Mouse (Mus musculus): ENCODE results near the gene Thop1. TPM values are rescaled to one million over a fixed set of nuclear protein-coding genes. Genes with fewer than 3 reads are reported as not detected.

Thop1 gene
- 139 TPM for polyA plus RNA-seq (2012; fragmentation: generic; extraction: Trizol)

- H3K36me3 ChIP-seq (ENCODE audit: control insufficient read depth, insufficient read depth), result peaks cover 4% of the 10 kb centered on the region
- H3ac ChIP-seq (ENCODE audit: control insufficient read depth, insufficient read length), result peak within 1 kb of the TSS; percentile 9
- H3K4me3 ChIP-seq, result peak within 1 kb of the TSS; percentile 30
- H3K4me2 ChIP-seq (ENCODE audit: low read depth), result peak within 1 kb of the TSS; percentile 96
- peaks cover 10% of the 10 kb centered on the region for H3K27me3 ChIP-seq (ENCODE audit: control insufficient read depth, insufficient read depth, insufficient read length)
- no peak for TF ChIP-seq USF1 (IDR thresholded peaks at IDR 0.05; ENCODE audit: low read depth)
- no peak for TF ChIP-seq CEBPB (IDR thresholded peaks at IDR 0.05; ENCODE audit: insufficient read depth, poor library complexity, severe bottlenecking)
- TF ChIP-seq TCF3 (IDR thresholded peaks at IDR 0.05; ENCODE audit: insufficient read length, low read depth), result no peak
- TF ChIP-seq MAX (IDR thresholded peaks at IDR 0.05; ENCODE audit: low read depth), result no peak
- peak in 2 of 3 experiments; percentile 36 to 65 for TF ChIP-seq MYOD1 (IDR thresholded peaks at IDR 0.05; ENCODE audit: control insufficient read depth in 1 of 3, insufficient read length in 2 of 3, low read depth in 2 of 3)
- peak; percentile 93 for TF ChIP-seq POLR2A (IDR thresholded peaks at IDR 0.05; ENCODE audit: insufficient read length, low read depth)
- peak in 1 of 3 experiments; percentile 62 for TF ChIP-seq MYOG (IDR thresholded peaks at IDR 0.05; ENCODE audit: control insufficient read depth in 1 of 3, insufficient read depth in 1 of 3, insufficient read length in 2 of 3, low read depth in 2 of 3)
- TF ChIP-seq SRF (IDR thresholded peaks at IDR 0.05; ENCODE audit: control insufficient read depth, insufficient read length, low read depth), result peak; percentile 47
- peak; percentile 24 for TF ChIP-seq E2F4 (IDR thresholded peaks at IDR 0.05; ENCODE audit: insufficient read depth)
- TF ChIP-seq REST (IDR thresholded peaks at IDR 0.05; ENCODE audit: insufficient read depth, insufficient read length), result no peak
- peak; percentile 82 for TF ChIP-seq POLR2AphosphoS2 (IDR thresholded peaks at IDR 0.05; ENCODE audit: insufficient read length, low read depth)
- no peak for TF ChIP-seq TCF12 (IDR thresholded peaks at IDR 0.05; ENCODE audit: insufficient read depth, poor library complexity, severe bottlenecking)
- peaks cover 14% of the 10 kb centered on the region for H3K79me2 ChIP-seq (ENCODE audit: control insufficient read depth, insufficient read depth)
These were observed at the start of gene Thop1 for GRCm38 (mm10) chr10:81069836-81070235. Gene Thop1, plus strand, starts transcription at chr10:81070035.

GRCm38 (mm10) chr10:81020207-81020606, 49.6 kb upstream of the Thop1 start:
- no peak overlapping the region for H3ac ChIP-seq (ENCODE audit: control insufficient read depth, insufficient read length)
- no peak overlapping the region for H3K4me3 ChIP-seq
- no peaks in the 10 kb centered on the region for H3K27me3 ChIP-seq (ENCODE audit: control insufficient read depth, insufficient read depth, insufficient read length)
- TF ChIP-seq TCF3 (IDR thresholded peaks at IDR 0.05; ENCODE audit: insufficient read length, low read depth), result no peak
- TF ChIP-seq CEBPB (IDR thresholded peaks at IDR 0.05; ENCODE audit: insufficient read depth, poor library complexity, severe bottlenecking), result no peak
- no peak for TF ChIP-seq TCF12 (IDR thresholded peaks at IDR 0.05; ENCODE audit: insufficient read depth, poor library complexity, severe bottlenecking)
- TF ChIP-seq MYOD1 (IDR thresholded peaks at IDR 0.05; ENCODE audit: control insufficient read depth in 1 of 3, insufficient read length in 2 of 3, low read depth in 2 of 3), result no peak
- no peaks in the 10 kb centered on the region for H3K79me2 ChIP-seq (ENCODE audit: control insufficient read depth, insufficient read depth)
- H3K36me3 ChIP-seq (ENCODE audit: control insufficient read depth, insufficient read depth), result no peaks in the 10 kb centered on the region
- peak overlapping the region; percentile 34 for H3K4me2 ChIP-seq (ENCODE audit: low read depth)

GRCm38 (mm10) chr10:81021547-81022110, 48.2 kb upstream of the Thop1 start:
- H3ac ChIP-seq (ENCODE audit: control insufficient read depth, insufficient read length), result no peak overlapping the region
- peak overlapping the region; percentile 22 for H3K4me2 ChIP-seq (ENCODE audit: low read depth)
- no peaks in the 10 kb centered on the region for H3K36me3 ChIP-seq (ENCODE audit: control insufficient read depth, insufficient read depth)
- TF ChIP-seq POLR2A (IDR thresholded peaks at IDR 0.05; ENCODE audit: insufficient read length, low read depth) (no peak), CEBPB (IDR thresholded peaks at IDR 0.05; ENCODE audit: insufficient read depth, poor library complexity, severe bottlenecking) (no peak), USF1 (IDR thresholded peaks at IDR 0.05; ENCODE audit: low read depth) (no peak), MYOD1 (IDR thresholded peaks at IDR 0.05; ENCODE audit: control insufficient read depth in 1 of 3, insufficient read length in 2 of 3, low read depth in 2 of 3) (no peak), TCF12 (IDR thresholded peaks at IDR 0.05; ENCODE audit: insufficient read depth, poor library complexity, severe bottlenecking) (no peak), E2F4 (IDR thresholded peaks at IDR 0.05; ENCODE audit: insufficient read depth) (no peak), MYOG (IDR thresholded peaks at IDR 0.05; ENCODE audit: control insufficient read depth in 1 of 3, insufficient read depth in 1 of 3, insufficient read length in 2 of 3, low read depth in 2 of 3) (no peak), SRF (IDR thresholded peaks at IDR 0.05; ENCODE audit: control insufficient read depth, insufficient read length, low read depth) (no peak), POLR2AphosphoS2 (IDR thresholded peaks at IDR 0.05; ENCODE audit: insufficient read length, low read depth) (no peak), REST (IDR thresholded peaks at IDR 0.05; ENCODE audit: insufficient read depth, insufficient read length) (no peak), MAX (IDR thresholded peaks at IDR 0.05; ENCODE audit: low read depth) (no peak), TCF3 (IDR thresholded peaks at IDR 0.05; ENCODE audit: insufficient read length, low read depth) (no peak)
- no peaks in the 10 kb centered on the region for H3K27me3 ChIP-seq (ENCODE audit: control insufficient read depth, insufficient read depth, insufficient read length)
- no peak overlapping the region for H3K4me3 ChIP-seq
- no peaks in the 10 kb centered on the region for H3K79me2 ChIP-seq (ENCODE audit: control insufficient read depth, insufficient read depth)

GRCm38 (mm10) chr10:81022744-81023143, 47.1 kb upstream of the Thop1 start:
- TF ChIP-seq SRF (IDR thresholded peaks at IDR 0.05; ENCODE audit: control insufficient read depth, insufficient read length, low read depth) (no peak), E2F4 (IDR thresholded peaks at IDR 0.05; ENCODE audit: insufficient read depth) (no peak), TCF3 (IDR thresholded peaks at IDR 0.05; ENCODE audit: insufficient read length, low read depth) (no peak), MAX (IDR thresholded peaks at IDR 0.05; ENCODE audit: low read depth) (no peak), USF1 (IDR thresholded peaks at IDR 0.05; ENCODE audit: low read depth) (no peak), CEBPB (IDR thresholded peaks at IDR 0.05; ENCODE audit: insufficient read depth, poor library complexity, severe bottlenecking) (no peak), MYOD1 (IDR thresholded peaks at IDR 0.05; ENCODE audit: control insufficient read depth in 1 of 3, insufficient read length in 2 of 3, low read depth in 2 of 3) (no peak), POLR2A (IDR thresholded peaks at IDR 0.05; ENCODE audit: insufficient read length, low read depth) (no peak), TCF12 (IDR thresholded peaks at IDR 0.05; ENCODE audit: insufficient read depth, poor library complexity, severe bottlenecking) (no peak), REST (IDR thresholded peaks at IDR 0.05; ENCODE audit: insufficient read depth, insufficient read length) (no peak), POLR2AphosphoS2 (IDR thresholded peaks at IDR 0.05; ENCODE audit: insufficient read length, low read depth) (no peak), MYOG (IDR thresholded peaks at IDR 0.05; ENCODE audit: control insufficient read depth in 1 of 3, insufficient read depth in 1 of 3, insufficient read length in 2 of 3, low read depth in 2 of 3) (no peak)
- Histone ChIP-seq H3K36me3 (ENCODE audit: control insufficient read depth, insufficient read depth) (no peaks in the 10 kb centered on the region), H3ac (ENCODE audit: control insufficient read depth, insufficient read length) (no peak overlapping the region), H3K79me2 (ENCODE audit: control insufficient read depth, insufficient read depth) (no peaks in the 10 kb centered on the region), H3K4me2 (ENCODE audit: low read depth) (no peak overlapping the region), H3K27me3 (ENCODE audit: control insufficient read depth, insufficient read depth, insufficient read length) (no peaks in the 10 kb centered on the region), H3K4me3 (no peak overlapping the region)

Measured in myocyte (in vitro differentiated cells).